Mouse (Mus musculus) intestine, embryonic 15.5 days (tissue): ENCODE results near the gene Tspoap1. TPM values are rescaled to one million over a fixed set of nuclear protein-coding genes. Genes with fewer than 3 reads are reported as not detected.

Source experiments
- ATAC-seq: fragments of 200-750 bp; cut with Nextera tagmentation; 2 replicates; pipeline ENCODE4 v1.8.0; 2017; ENCODE audit warnings: moderate TSS enrichment, moderate library complexity
- H3K27ac ChIP-seq: fragments of 300-500 bp; sonication (generic); 2 replicates; pipeline ENCODE4 v1.5.1; 2015; ENCODE audit warnings: mild to moderate bottlenecking, inconsistent platforms
- H3K27me3 ChIP-seq: fragments of 300-500 bp; sonication (generic); replicated peaks from 2 replicates; pipeline ENCODE4 v1.6.1; 2015; ENCODE audit warnings: inconsistent platforms
- H3K36me3 ChIP-seq: fragments of 300-500 bp; sonication (generic); 2 replicates; pipeline ENCODE4 v1.6.1; 2015; ENCODE audit warnings: inconsistent platforms
- H3K4me1 ChIP-seq: fragments of 300-500 bp; sonication (generic); replicated peaks from 2 replicates; pipeline ENCODE4 v1.6.1; 2015; ENCODE audit warnings: inconsistent platforms
- H3K4me2 ChIP-seq: fragments of 300-500 bp; sonication (generic); replicated peaks from 2 replicates; pipeline ENCODE4 v1.6.1; 2015; ENCODE audit warnings: mild to moderate bottlenecking, inconsistent platforms
- H3K4me3 ChIP-seq: fragments of 300-500 bp; sonication (generic); replicated peaks from 2 replicates; pipeline ENCODE4 v1.5.1; 2015; ENCODE audit warnings: inconsistent platforms
- H3K9ac ChIP-seq: fragments of 300-500 bp; sonication (generic); 2 replicates; pipeline ENCODE4 v1.6.1; 2015; ENCODE audit warnings: inconsistent platforms
- H3K9me3 ChIP-seq: fragments of 300-500 bp; sonication (generic); 2 replicates; pipeline ENCODE4 v1.6.1; 2016; ENCODE audit warnings: inconsistent platforms
- whole genome bisulfite sequencing: fragments of 180-500 bp; shearing (Covaris S2); methylation state at CpG from one replicate; pipeline ENCODE4 v1.1.7; 2015; 5-methylcytosine and 5-hydroxymethylcytosine counted together
- polyA plus RNA-seq: library from polyadenylated mRNA; unstranded; fragments of >200 nt; fragmentation: Nextera tagmentation; extraction: Ambion mirVana; gene quantifications from 2 replicates; pipeline ENCODE4 v1.2.1, GENCODE M21; 2015

Gene Tspoap1
- 0.96 and 1.5 TPM in 2 replicates for polyA plus RNA-seq

- Histone ChIP-seq H3K4me3 (no peak within 1 kb of the TSS), H3K27ac (no peak within 1 kb of the TSS), H3K9me3 (no peaks in the 10 kb centered on the region), H3K9ac (no peak within 1 kb of the TSS), H3K4me2 (no peak within 1 kb of the TSS), H3K36me3 (no peaks in the 10 kb centered on the region), H3K4me1 (peaks cover 13% of the 10 kb centered on the region), H3K27me3 (peaks cover 54% of the 10 kb centered on the region)
- 10% methylated on average over 23 of the region's 23 CpGs for WGBS
- no peak for ATAC-seq
Measured at GRCm38 (mm10) chr11:87760301-87761081, at the start of gene Tspoap1. Gene Tspoap1 (plus strand): TSS chr11:87760541.

GRCm38 (mm10) chr11:87712188-87712587 is 48.2 kb upstream of the Tspoap1 start:
- Histone ChIP-seq H3K27me3 (no peaks in the 10 kb centered on the region), H3K9me3 (no peaks in the 10 kb centered on the region), H3K9ac (no peak overlapping the region), H3K36me3 (no peaks in the 10 kb centered on the region), H3K27ac (no peak overlapping the region), H3K4me1 (peaks cover 12% of the 10 kb centered on the region), H3K4me3 (no peak overlapping the region), H3K4me2 (no peak overlapping the region)
- ATAC-seq, result no peak
- 79% methylated on average over 4 of the region's 4 CpGs for WGBS

GRCm38 (mm10) chr11:87715999-87716398 is 44.3 kb upstream of the Tspoap1 start:
- Histone ChIP-seq H3K27ac (no peak overlapping the region), H3K4me3 (no peak overlapping the region), H3K9ac (no peak overlapping the region), H3K27me3 (no peaks in the 10 kb centered on the region), H3K4me1 (0 out of 2 replicates have a peak, but pooled peaks cover 2% of the 10 kb centered on the region), H3K9me3 (no peaks in the 10 kb centered on the region), H3K36me3 (no peaks in the 10 kb centered on the region), H3K4me2 (no peak overlapping the region)
- 83% methylated on average over 4 of the region's 4 CpGs for WGBS
- no peak for ATAC-seq

GRCm38 (mm10) chr11:87719526-87719925 is 40.8 kb upstream of the Tspoap1 start:
- no peak overlapping the region for H3K4me2 ChIP-seq
- no peak overlapping the region for H3K9ac ChIP-seq
- H3K4me3 ChIP-seq, result no peak overlapping the region
- no peak overlapping the region for H3K27ac ChIP-seq
- H3K4me1 ChIP-seq, result no peaks in the 10 kb centered on the region
- no peak for ATAC-seq
- no peaks in the 10 kb centered on the region for H3K27me3 ChIP-seq
- no peaks in the 10 kb centered on the region for H3K9me3 ChIP-seq
- H3K36me3 ChIP-seq, result no peaks in the 10 kb centered on the region
- WGBS, result 77% methylated on average over 7 of the region's 7 CpGs

GRCm38 (mm10) chr11:87720324-87720723 is 40.0 kb upstream of the Tspoap1 start:
- no peak overlapping the region for H3K27ac ChIP-seq
- H3K9ac ChIP-seq, result no peak overlapping the region
- no peak for ATAC-seq
- H3K9me3 ChIP-seq, result no peaks in the 10 kb centered on the region
- no peak overlapping the region for H3K4me3 ChIP-seq
- H3K4me2 ChIP-seq, result no peak overlapping the region
- peaks cover 5% of the 10 kb centered on the region; the same call in 1 of the 2 replicates for H3K4me1 ChIP-seq
- no peaks in the 10 kb centered on the region for H3K27me3 ChIP-seq
- no peaks in the 10 kb centered on the region for H3K36me3 ChIP-seq
- 50% methylated on average over 9 of the region's 9 CpGs for WGBS

- no peak overlapping the region for H3K4me3 ChIP-seq
- 58% methylated on average over 9 of the region's 9 CpGs for WGBS
- peaks cover 10% of the 10 kb centered on the region for H3K4me1 ChIP-seq
- no peaks in the 10 kb centered on the region for H3K27me3 ChIP-seq
- no peak for ATAC-seq
- H3K27ac ChIP-seq, result no peak overlapping the region
- H3K9ac ChIP-seq, result no peak overlapping the region
- no peak overlapping the region for H3K4me2 ChIP-seq
- no peaks in the 10 kb centered on the region for H3K36me3 ChIP-seq
- H3K9me3 ChIP-seq, result no peaks in the 10 kb centered on the region
Measured at GRCm38 (mm10) chr11:87720839-87721238, 39.5 kb upstream of the Tspoap1 start.

GRCm38 (mm10) chr11:87722168-87722567 is 38.2 kb upstream of the Tspoap1 start:
- H3K4me3 ChIP-seq, result no peak overlapping the region
- no peaks in the 10 kb centered on the region for H3K27me3 ChIP-seq
- no peak overlapping the region for H3K9ac ChIP-seq
- H3K36me3 ChIP-seq, result no peaks in the 10 kb centered on the region
- no peak overlapping the region for H3K27ac ChIP-seq
- 82% methylated on average over 3 of the region's 3 CpGs for whole genome bisulfite sequencing
- peaks cover 19% of the 10 kb centered on the region for H3K4me1 ChIP-seq
- ATAC-seq, result no peak
- H3K9me3 ChIP-seq, result no peaks in the 10 kb centered on the region
- no peak overlapping the region for H3K4me2 ChIP-seq

GRCm38 (mm10) chr11:87722891-87723290 is 37.5 kb upstream of the Tspoap1 start:
- WGBS, result 85% methylated on average over 4 of the region's 4 CpGs
- ATAC-seq, result no peak
- Histone ChIP-seq H3K27me3 (no peaks in the 10 kb centered on the region), H3K9ac (no peak overlapping the region), H3K9me3 (no peaks in the 10 kb centered on the region), H3K4me1 (peaks cover 19% of the 10 kb centered on the region), H3K27ac (no peak overlapping the region), H3K4me3 (no peak overlapping the region), H3K36me3 (no peaks in the 10 kb centered on the region), H3K4me2 (no peak overlapping the region)

- H3K4me1 ChIP-seq, result peaks cover 19% of the 10 kb centered on the region
- peak; percentile 27 for ATAC-seq
- no peak overlapping the region for H3K4me3 ChIP-seq
- H3K9ac ChIP-seq, result peak overlapping the region; percentile 20; the same call in 1 of the 2 replicates
- H3K27ac ChIP-seq, result peak overlapping the region; percentile 61
- peak overlapping the region; percentile 40 for H3K4me2 ChIP-seq
- no peaks in the 10 kb centered on the region for H3K36me3 ChIP-seq
- H3K27me3 ChIP-seq, result no peaks in the 10 kb centered on the region
- H3K9me3 ChIP-seq, result no peaks in the 10 kb centered on the region
Measured at GRCm38 (mm10) chr11:87725515-87725914, 34.8 kb upstream of the Tspoap1 start.

- no peaks in the 10 kb centered on the region for H3K27me3 ChIP-seq
- peak; percentile 86 for ATAC-seq
- H3K36me3 ChIP-seq, result no peaks in the 10 kb centered on the region
- H3K4me3 ChIP-seq, result no peak overlapping the region
- WGBS, result 22% methylated on average over 6 of the region's 6 CpGs
- H3K9ac ChIP-seq, result peak overlapping the region; percentile 36; the same call in 1 of the 2 replicates
- no peaks in the 10 kb centered on the region for H3K9me3 ChIP-seq
- H3K27ac ChIP-seq, result peak overlapping the region; percentile 61
- peak overlapping the region; percentile 40 for H3K4me2 ChIP-seq
- H3K4me1 ChIP-seq, result peaks cover 19% of the 10 kb centered on the region
Measured at GRCm38 (mm10) chr11:87725964-87726562, 34.3 kb upstream of the Tspoap1 start.

- H3K9me3 ChIP-seq, result no peaks in the 10 kb centered on the region
- H3K36me3 ChIP-seq, result no peaks in the 10 kb centered on the region
- 64% methylated on average over 11 of the region's 11 CpGs for WGBS
- H3K4me2 ChIP-seq, result no peak overlapping the region
- H3K4me3 ChIP-seq, result no peak overlapping the region
- H3K4me1 ChIP-seq, result peaks cover 19% of the 10 kb centered on the region
- no peak overlapping the region for H3K9ac ChIP-seq
- H3K27me3 ChIP-seq, result no peaks in the 10 kb centered on the region
- no peak for ATAC-seq
- no peak overlapping the region for H3K27ac ChIP-seq
Measured at GRCm38 (mm10) chr11:87727021-87727420, 33.3 kb upstream of the Tspoap1 start.

- ATAC-seq, result no peak
- no peaks in the 10 kb centered on the region for H3K36me3 ChIP-seq
- no peak overlapping the region for H3K4me3 ChIP-seq
- peaks cover 19% of the 10 kb centered on the region for H3K4me1 ChIP-seq
- H3K9me3 ChIP-seq, result no peaks in the 10 kb centered on the region
- H3K27me3 ChIP-seq, result no peaks in the 10 kb centered on the region
- no peak overlapping the region for H3K27ac ChIP-seq
- no peak overlapping the region for H3K4me2 ChIP-seq
- no peak overlapping the region for H3K9ac ChIP-seq
- whole genome bisulfite sequencing, result 63% methylated on average over 4 of the region's 4 CpGs
Measured at GRCm38 (mm10) chr11:87727471-87727870, 32.9 kb upstream of the Tspoap1 start.
